Mouse (Mus musculus) stomach, postnatal 0 days (tissue): ENCODE data around the gene Cdk11b. TPM values are rescaled to one million over a fixed set of nuclear protein-coding genes. Genes with fewer than 3 reads are reported as not detected.
A peak's percentile ranks its signal among the peaks of the same experiment; 100 is the strongest.

Source experiments
- ATAC-seq: fragments of 200-750 bp; cut with Nextera tagmentation; 2 replicates; pipeline ENCODE4 v1.8.0; 2017; ENCODE audit not compliant: low FRiP score, low TSS enrichment
- DNase-seq: peaks from one replicate; pipeline ENCODE4 v3.0.0-alpha.2; 2016; ENCODE audit warnings: low spot score
- H3K27ac ChIP-seq: fragments of 300-500 bp; sonication (generic); replicated peaks from 2 replicates; pipeline ENCODE4 v1.5.1; 2014; ENCODE audit warnings: mild to moderate bottlenecking, control low read depth
- H3K27me3 ChIP-seq: fragments of 300-500 bp; sonication (generic); 2 replicates; pipeline ENCODE4 v1.6.1; 2014; ENCODE audit warnings: low read length; ENCODE audit not compliant: control insufficient read depth, insufficient read depth
- H3K36me3 ChIP-seq: fragments of 300-500 bp; sonication (generic); 2 replicates; pipeline ENCODE4 v1.6.1; 2014; ENCODE audit warnings: low read length, mixed read lengths; ENCODE audit not compliant: control insufficient read depth, insufficient read depth
- H3K4me1 ChIP-seq: fragments of 300-500 bp; sonication (generic); replicated peaks from 2 replicates; pipeline ENCODE4 v1.6.1; 2014; ENCODE audit warnings: antibody characterized with exemption; ENCODE audit not compliant: control insufficient read depth, insufficient read depth
- H3K4me2 ChIP-seq: fragments of 300-500 bp; sonication (generic); replicated peaks from 2 replicates; pipeline ENCODE4 v1.6.1; 2014; ENCODE audit warnings: low read depth, mild to moderate bottlenecking, control low read depth, moderate library complexity
- H3K4me3 ChIP-seq: fragments of 300-500 bp; sonication (generic); 2 replicates; pipeline ENCODE4 v1.5.1; 2014; ENCODE audit warnings: low read depth, low read length, control low read depth
- H3K9ac ChIP-seq: fragments of 300-500 bp; sonication (generic); 2 replicates; pipeline ENCODE4 v1.6.1; 2014; ENCODE audit warnings: mild to moderate bottlenecking, low read length, control low read depth, mixed read lengths
- H3K9me3 ChIP-seq: fragments of 300-500 bp; sonication (generic); 2 replicates; pipeline ENCODE4 v1.6.1; 2016; ENCODE audit warnings: low read length; ENCODE audit not compliant: control insufficient read depth
- CTCF ChIP-seq: IDR thresholded peaks from 2 replicates; pipeline ENCODE4 v1.5.1; 2016; ENCODE audit warnings: antibody characterized with exemption, low read depth, mild to moderate bottlenecking, moderate library complexity
- EP300 ChIP-seq: optimal IDR thresholded peaks from 2 replicates; pipeline ENCODE3; 2016; ENCODE audit warnings: antibody characterized with exemption
- WGBS: fragments of 180-500 bp; shearing (Covaris S2); extraction: QIAGEN DNeasy Blood & Tissue Kit; methylation state at CpG from one replicate; pipeline ENCODE4 v1.1.7; 2014; 5-methylcytosine and 5-hydroxymethylcytosine counted together
- polyA plus RNA-seq: library from polyadenylated mRNA; unstranded; fragments of >200 nt; fragmentation: Nextera tagmentation; extraction: Ambion mirVana; gene quantifications from 2 replicates; pipeline ENCODE4 v1.2.1, GENCODE M21; 2015

The Cdk11b gene
- polyA plus RNA-seq, 1 experiment from 2014 or later: 46.9 TPM

- Histone ChIP-seq H3K9me3 (no peaks in the 10 kb centered on the region), H3K9ac (peak overlapping the region; percentile 78), H3K27me3 (no peaks in the 10 kb centered on the region), H3K4me2 (peak overlapping the region; percentile 82), H3K27ac (peak overlapping the region; percentile 89), H3K36me3 (peaks cover 15% of the 10 kb centered on the region; the same call in 1 of the 2 replicates), H3K4me1 (peaks cover 11% of the 10 kb centered on the region), H3K4me3 (peak overlapping the region; percentile 50)
- ATAC-seq (no peak), DNase-seq (peak; percentile 55)
- WGBS: 1% methylated on average over 31 of the region's 31 CpGs
- TF ChIP-seq CTCF (peak; percentile 61), EP300 (no peak)
Observed at GRCm38 (mm10) chr4:155653451-155654182, 29.0 kb downstream of the Cdk11b start.

GRCm38 (mm10) chr4:155654183-155654455, 29.5 kb downstream of the Cdk11b start:
- DNase-seq: no peak
- 4% methylated on average over 6 of the region's 6 CpGs for WGBS
- H3K9ac ChIP-seq: peak overlapping the region; percentile 78
- ATAC-seq: no peak
- H3K36me3 ChIP-seq: peaks cover 11% of the 10 kb centered on the region; the same call in 1 of the 2 replicates
- H3K9me3 ChIP-seq: no peaks in the 10 kb centered on the region
- H3K4me1 ChIP-seq: peaks cover 11% of the 10 kb centered on the region
- no peaks in the 10 kb centered on the region for H3K27me3 ChIP-seq
- H3K27ac ChIP-seq: peak overlapping the region; percentile 89
- TF ChIP-seq CTCF (no peak), EP300 (no peak)
- peak overlapping the region; percentile 50 for H3K4me3 ChIP-seq
- peak overlapping the region; percentile 82 for H3K4me2 ChIP-seq

GRCm38 (mm10) chr4:155654456-155655298, 30.0 kb downstream of the Cdk11b start:
- peaks cover 11% of the 10 kb centered on the region for H3K4me1 ChIP-seq
- WGBS: 3% methylated on average over 52 of the region's 52 CpGs
- peak overlapping the region; percentile 50 for H3K4me3 ChIP-seq
- peaks cover 9% of the 10 kb centered on the region; the same call in 1 of the 2 replicates for H3K36me3 ChIP-seq
- peak overlapping the region; percentile 89 for H3K27ac ChIP-seq
- no peaks in the 10 kb centered on the region for H3K27me3 ChIP-seq
- TF ChIP-seq EP300 (no peak), CTCF (peak; percentile 31; the same call in 1 of the 2 replicates)
- DNase-seq (peak; percentile 92), ATAC-seq (peak; percentile 71)
- peak overlapping the region; percentile 82 for H3K4me2 ChIP-seq
- H3K9me3 ChIP-seq: no peaks in the 10 kb centered on the region
- peak overlapping the region; percentile 78 for H3K9ac ChIP-seq

GRCm38 (mm10) chr4:155656214-155656751, 31.6 kb downstream of the Cdk11b start:
- no peak overlapping the region for H3K4me2 ChIP-seq
- no peak for ATAC-seq
- no peaks in the 10 kb centered on the region for H3K27me3 ChIP-seq

GRCm38 (mm10) chr4:155658961-155659360, 34.3 kb downstream of the Cdk11b start:
- H3K4me1 ChIP-seq: peaks cover 3% of the 10 kb centered on the region
- no peak overlapping the region for H3K27ac ChIP-seq
- no peak for TF ChIP-seq EP300
- TF ChIP-seq CTCF: no peak
- no peak overlapping the region for H3K4me2 ChIP-seq
- no peaks in the 10 kb centered on the region for H3K9me3 ChIP-seq
- 91% methylated on average over 9 of the region's 10 CpGs for WGBS
- H3K36me3 ChIP-seq: no peaks in the 10 kb centered on the region
- no peaks in the 10 kb centered on the region for H3K27me3 ChIP-seq
- H3K4me3 ChIP-seq: no peak overlapping the region
- DNase-seq (no peak), ATAC-seq (no peak)
- H3K9ac ChIP-seq: no peak overlapping the region

More at GRCm38 (mm10) chr4:155656214-155656751, 31.6 kb downstream of the Cdk11b start:
- Histone ChIP-seq H3K27ac (no peak overlapping the region), H3K4me1 (peaks cover 11% of the 10 kb centered on the region), H3K9ac (no peak overlapping the region), H3K9me3 (no peaks in the 10 kb centered on the region), H3K36me3 (no peaks in the 10 kb centered on the region), H3K4me3 (no peak overlapping the region)
- DNase-seq: no peak
- TF ChIP-seq CTCF (no peak), EP300 (no peak)
- WGBS: 87% methylated on average over 13 of the region's 13 CpGs
